ENCODE assay signal across 10 mouse cellular contexts in the genomic region with DNA sequence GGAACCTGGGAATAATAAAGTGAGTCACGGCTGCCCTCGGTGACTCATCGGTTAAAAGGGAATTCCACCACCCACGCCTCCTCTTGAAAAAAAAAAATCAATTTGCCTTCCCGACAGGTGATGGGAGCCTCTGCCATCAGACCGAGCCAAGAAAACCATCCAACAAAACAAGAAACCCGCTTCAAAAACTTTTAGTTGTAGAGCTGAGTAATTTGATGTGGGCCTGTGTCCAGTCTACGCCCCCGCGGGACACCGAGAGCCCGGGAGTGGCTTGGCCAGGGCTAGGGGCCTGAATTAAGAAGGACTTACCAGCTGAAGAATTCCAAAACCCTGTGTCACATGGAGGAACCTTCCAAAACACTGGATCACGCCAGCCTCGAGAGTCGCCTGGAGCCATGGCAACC.
DNase-seq lines count a peak whose midpoint lies in the region; ATAC-seq lines count a peak whose summit lies in the region.
"Had no signal": no experiment of that assay in that cellular context is flagged by ENCODE, and none has a peak within 500 bp of the region (broad histone marks: within the 10 kb centered on the region; RNA-seq: fewer than 3 reads in every experiment).

No protein-coding gene starts in this region.

- no peaks in the 10 kb centered on the region for H3K36me3 ChIP-seq in midbrain, embryonic 14.5 days (ENCODE audit: control insufficient read depth, insufficient read depth, low read length)
- H3K36me3 ChIP-seq: embryonic facial prominence, embryonic 15.5 days had no signal

- no peak overlapping the region for H3K9ac ChIP-seq in midbrain, embryonic 14.5 days (replicated peaks; ENCODE audit: low read length)
- H3K9ac ChIP-seq: embryonic facial prominence, embryonic 15.5 days had no signal

- DNase-seq in cerebellum, adult 18-20 months, result peak; percentile 17 to 26
- DNase-seq in cerebellum, postnatal 4 days (ENCODE audit: low spot score in 2 of 2), result no peak
- peak; percentile 65 to 66 for DNase-seq in lung, adult 18-20 months
- DNase-seq in lung, postnatal 4 days, result no peak
- peak; percentile 37 for DNase-seq in gonadal fat pad, adult 2 months (ENCODE audit: low read depth)
- DNase-seq in testis, postnatal 10 days (ENCODE audit: low spot score), result peak; percentile 75
- DNase-seq in layer of hippocampus, adult 8-10 months (ENCODE audit: low spot score in 2 of 2), result no peak
- no peak for DNase-seq in midbrain, embryonic 14.5 days
- DNase-seq: B cell, adult 2 months had no signal

- no peak overlapping the region for H3K4me2 ChIP-seq in midbrain, embryonic 14.5 days (ENCODE audit: low read length)
- H3K4me2 ChIP-seq: embryonic facial prominence, embryonic 15.5 days had no signal

- no peak overlapping the region for H3K27ac ChIP-seq in midbrain, embryonic 14.5 days (replicated peaks; ENCODE audit: low read depth, low read length)
- H3K27ac ChIP-seq: embryonic facial prominence, embryonic 15.5 days had no signal

- WGBS in midbrain, embryonic 14.5 days, result 80% methylated on average over 15 of the region's 15 CpGs

- H3K9me3 ChIP-seq in midbrain, embryonic 14.5 days (ENCODE audit: control insufficient read depth, low read length), result no peaks in the 10 kb centered on the region
- H3K9me3 ChIP-seq: embryonic facial prominence, embryonic 15.5 days had no signal

- no peak for ATAC-seq in midbrain, embryonic 14.5 days (ENCODE audit: low FRiP score, low TSS enrichment)

- H3K27me3 ChIP-seq in midbrain, embryonic 14.5 days (ENCODE audit: control insufficient read depth, insufficient read depth, low read length), result no peaks in the 10 kb centered on the region
- H3K27me3 ChIP-seq: embryonic facial prominence, embryonic 15.5 days had no signal

- H3K4me1 ChIP-seq in midbrain, embryonic 14.5 days (ENCODE audit: control insufficient read depth, insufficient read depth, low read length), result no peaks in the 10 kb centered on the region
- H3K4me1 ChIP-seq: embryonic facial prominence, embryonic 15.5 days had no signal

- H3K4me3 ChIP-seq in midbrain, embryonic 14.5 days (replicated peaks; ENCODE audit: low read depth, low read length), result no peak overlapping the region
- H3K4me3 ChIP-seq: embryonic facial prominence, embryonic 15.5 days had no signal

Comparison
In these comparisons a context has a peak if more than half of its experiments do, and no peak if none do; other contexts are left out.
1. DNase-seq: peak in cerebellum, adult 18-20 months (2 of 2), lung, adult 18-20 months (2 of 2), gonadal fat pad, adult 2 months (single experiment) and testis, postnatal 10 days (single experiment); none in cerebellum, postnatal 4 days (0 of 2), lung, postnatal 4 days (0 of 2), layer of hippocampus, adult 8-10 months (0 of 2) and midbrain, embryonic 14.5 days (single experiment).